Mouse (Mus musculus) kidney, adult 9 months (tissue): ENCODE measurements at regions not wholly inside any gene's neighbourhood (a gene's known extent, or its start where the extent isn't known, plus 50 kb on each side); places are given as distances from the start of the nearest gene placed in this dataset.
A peak's percentile ranks its signal among the peaks of the same experiment; 100 is the strongest.

ENCODE experiments used
- DNase-seq: peaks from one replicate; pipeline ENCODE4 v3.0.0; 2022

- DNase-seq, result peak; percentile 5
Measured at GRCm38 (mm10) chr17:64915025-64915424, 79.2 kb upstream of the 4930583I09Rik start.

DNA sequence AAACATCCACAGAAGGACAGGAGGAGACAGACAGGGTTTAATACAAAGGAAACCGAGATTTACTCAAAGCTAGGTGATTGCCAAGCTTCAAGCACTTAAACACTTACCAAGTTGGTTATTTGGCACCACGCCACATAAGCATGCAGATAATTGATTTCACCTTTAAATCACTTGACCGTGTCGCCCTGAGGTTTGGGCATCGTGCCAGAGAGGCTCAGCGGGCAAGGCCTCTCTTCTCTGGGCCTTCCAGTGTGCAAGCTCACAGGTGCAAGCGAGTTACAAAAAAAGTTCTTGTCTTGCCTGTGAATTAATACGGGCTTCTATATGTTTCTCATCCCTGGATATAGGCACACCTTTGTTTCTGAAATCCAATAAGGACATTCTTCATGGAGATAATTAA is 78.4 kb upstream of the 4930583I09Rik start:
- peak; percentile 78 for DNase-seq

GRCm38 (mm10) chr17:64908671-64909070 is 72.8 kb upstream of the 4930583I09Rik start:
- DNase-seq, result no peak

DNA sequence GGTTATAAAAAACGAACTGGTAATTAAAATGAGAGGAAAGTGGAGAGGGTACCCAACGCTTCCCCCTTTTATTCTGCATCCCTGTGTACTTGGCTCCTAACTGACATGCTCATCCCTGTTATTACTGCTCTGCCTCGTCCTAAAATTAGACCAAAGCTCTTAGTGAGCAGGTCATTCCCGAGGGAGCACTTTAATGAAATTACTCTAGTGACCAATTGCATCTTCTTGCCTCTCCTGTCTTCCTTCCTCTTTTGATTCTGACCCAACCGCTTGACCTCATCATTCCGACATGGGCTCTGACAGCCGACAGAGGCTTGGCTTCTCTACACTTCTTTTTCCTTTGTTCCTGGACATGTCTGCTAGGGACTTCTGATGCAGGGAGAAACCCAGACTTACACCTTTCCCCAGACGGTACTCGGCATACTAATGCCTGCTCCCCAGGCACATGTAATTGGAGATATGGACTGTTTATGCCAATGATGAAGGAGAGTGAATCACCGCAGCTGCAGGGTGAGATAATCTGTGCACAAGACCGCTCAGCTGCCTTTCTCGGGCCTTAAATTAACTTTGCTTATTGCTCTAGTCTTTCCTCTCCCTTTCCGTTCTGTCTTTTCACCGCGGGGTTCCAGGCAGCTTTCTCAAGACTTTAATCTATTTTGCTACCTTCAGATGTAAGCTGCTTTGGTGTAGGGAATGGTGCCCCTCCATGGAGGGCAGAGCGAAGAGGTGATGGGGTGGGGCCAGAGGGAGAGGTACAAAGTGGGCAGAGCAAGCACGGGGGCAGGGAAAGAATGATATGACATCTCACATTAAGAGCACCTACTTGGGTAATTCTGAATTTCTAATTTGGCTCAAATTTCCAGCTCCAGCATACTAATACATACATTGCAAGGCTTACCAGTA is 66.1 kb upstream of the 4930583I09Rik start:
- DNase-seq, result no peak

DNA sequence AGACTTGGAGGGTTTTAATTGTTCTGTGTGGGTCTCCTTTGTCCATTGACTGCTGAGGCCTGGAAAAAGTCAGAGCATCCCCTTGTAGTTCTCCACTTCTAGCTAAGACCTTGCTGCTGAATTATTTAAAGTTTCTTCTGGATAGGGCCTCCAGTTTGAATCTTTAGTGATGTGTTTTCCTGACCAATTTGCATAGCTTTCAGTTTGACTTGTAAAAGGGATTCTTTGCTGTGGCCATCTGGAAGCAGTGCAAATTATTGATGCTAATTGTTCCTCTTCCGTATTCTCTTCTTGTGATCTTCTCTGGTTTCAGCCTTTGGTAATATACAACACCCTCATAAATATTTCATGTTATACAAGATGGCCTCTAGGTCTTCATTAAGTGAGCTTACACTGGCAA is 61.6 kb upstream of the 4930583I09Rik start:
- no peak for DNase-seq

GRCm38 (mm10) chr17:64895886-64896285 is 60.0 kb upstream of the 4930583I09Rik start:
- DNase-seq, result no peak

GRCm38 (mm10) chr17:64895466-64895865 is 59.6 kb upstream of the 4930583I09Rik start:
- DNase-seq, result no peak

- no peak for DNase-seq
Measured at GRCm38 (mm10) chr17:64893182-64893902, 57.5 kb upstream of the 4930583I09Rik start.
